Mouse (Mus musculus) erythroblast, embryonic 14.5 days (primary cell): ENCODE measurements around the gene Pdlim1.

Experiments
- GATA1 ChIP-seq: IDR thresholded peaks from 2 replicates; pipeline ENCODE4 v1.6.1; 2012; ENCODE audit warnings: low read length, inconsistent platforms, mixed read lengths
- TAL1 ChIP-seq: IDR thresholded peaks from 3 replicates; pipeline ENCODE4 v1.6.1; 2012; ENCODE audit warnings: low read length, inconsistent platforms, mixed read lengths

GRCm38 (mm10) chr19:40314252-40314651, 42.6 kb upstream of the Pdlim1 start:
- TF ChIP-seq GATA1: no peak
- TF ChIP-seq TAL1: no peak
